Mouse (Mus musculus): ENCODE measurements around the gene Vmn2r18.

Vmn2r18 gene

DNA sequence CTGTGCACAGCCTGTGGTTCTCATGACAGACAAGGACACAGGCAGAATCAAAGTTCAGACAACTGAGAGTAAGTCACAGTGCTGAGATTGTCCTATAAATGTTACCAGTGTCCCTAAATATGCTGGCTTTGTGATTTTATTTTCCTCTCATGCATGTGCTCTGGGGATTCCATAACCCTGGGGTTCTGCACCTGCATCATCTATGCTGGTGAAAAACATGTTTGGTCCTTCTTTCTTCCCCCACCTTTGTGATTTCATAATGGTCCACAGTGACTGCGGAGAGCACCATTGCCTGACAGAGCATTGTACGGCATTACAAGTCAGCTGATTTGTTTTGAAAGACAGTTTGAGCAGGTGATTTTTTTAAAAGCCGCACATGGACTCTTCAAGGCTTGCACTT, at the start of gene Vmn2r18:
Vmn2r18 (minus strand) TSS at position 101 of the 400 bp plus-strand sequence.
- no peak for DNase-seq (ENCODE audit: low read depth, low spot score)

DNA sequence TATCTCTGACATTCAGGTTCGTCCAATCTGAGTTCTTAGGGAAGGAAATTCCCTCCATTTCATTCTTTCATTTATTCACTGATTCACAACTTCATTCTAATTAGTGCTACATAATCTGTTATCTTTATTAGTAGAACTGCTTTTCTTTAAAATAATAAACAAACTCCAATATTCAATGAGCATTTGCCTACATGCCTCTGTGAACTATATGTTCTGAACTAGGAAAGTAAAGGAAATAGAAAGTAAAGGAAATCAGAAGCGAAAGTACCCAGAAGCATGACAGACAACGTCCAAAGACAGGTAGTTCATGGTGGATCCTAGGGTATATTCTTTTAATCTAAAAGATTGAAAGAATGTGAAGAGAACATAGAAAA, 45.6 kb upstream of the Vmn2r18 start:
- DNase-seq (ENCODE audit: low read depth, low spot score) = no peak

GRCm38 (mm10) chr5:151650700-151651410, 45.0 kb upstream of the Vmn2r18 start, which contains the start of gene Rfc3:
Rfc3 (minus strand) TSS chr5:151651242.
- peak; percentile 95 for DNase-seq (ENCODE audit: low read depth, low spot score)

DNA sequence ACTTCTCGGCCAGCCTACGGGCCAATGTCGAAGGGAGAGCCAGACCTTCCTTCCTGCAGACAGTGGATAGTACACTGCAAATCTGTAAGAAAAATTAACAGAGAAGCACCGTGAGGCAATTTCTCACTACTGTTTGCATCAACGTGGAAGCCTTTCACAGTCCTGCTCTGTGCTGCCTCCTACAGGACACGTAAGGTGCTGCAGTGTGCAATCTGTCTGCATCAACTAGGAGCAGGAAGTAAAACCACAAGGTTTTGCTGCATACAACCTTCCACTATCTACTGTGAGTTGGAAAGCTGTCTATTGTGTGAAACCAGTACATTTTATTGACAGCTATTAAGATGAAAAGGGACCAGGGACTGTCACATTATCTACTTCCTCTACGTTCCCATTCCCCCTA, 39.0 kb upstream of the Vmn2r18 start:
- DNase-seq (ENCODE audit: low read depth, low spot score) = peak; percentile 74

DNA sequence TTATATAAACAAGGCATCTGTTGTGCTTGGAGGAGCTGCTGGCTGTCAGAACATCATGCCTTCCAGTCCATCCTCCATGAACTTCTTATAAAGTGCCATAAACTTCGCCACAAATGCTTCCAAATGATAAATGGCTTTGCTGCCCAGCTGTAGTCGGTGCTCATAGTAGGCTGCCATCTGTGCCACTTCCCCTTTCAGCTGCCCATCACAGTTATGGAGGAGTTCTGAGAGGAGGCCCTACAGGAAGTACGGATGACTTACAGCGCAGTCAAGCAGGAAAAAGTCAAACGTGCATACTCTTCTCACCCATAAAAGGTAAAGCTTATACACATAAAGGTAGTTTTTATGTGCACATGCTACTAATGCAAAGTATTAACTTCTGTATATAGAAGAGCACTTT, 37.0 kb upstream of the Vmn2r18 start:
- no peak for DNase-seq (ENCODE audit: low read depth, low spot score)

GRCm38 (mm10) chr5:151642102-151642501, 36.3 kb upstream of the Vmn2r18 start:
- no peak for DNase-seq (ENCODE audit: low read depth, low spot score)

- DNase-seq (ENCODE audit: low read depth, low spot score) = no peak
Measured at GRCm38 (mm10) chr5:151601696-151602095, 4.1 kb downstream of the Vmn2r18 start.

Measured in ES-CJ7 (cell line).